Mouse (Mus musculus): ENCODE data around the gene Calr. TPM values are rescaled to one million over a fixed set of nuclear protein-coding genes. Genes with fewer than 3 reads are reported as not detected.

The Calr gene
- polyA plus RNA-seq, 1 experiment from 2014 or later = 318 TPM

- H3K27ac ChIP-seq (ENCODE audit: low read length) = no peak within 1 kb of the TSS
- no peak within 1 kb of the TSS; the same call in 1 of the 2 replicates for H3K9ac ChIP-seq (replicated peaks; ENCODE audit: low read depth)
- H3K9me3 ChIP-seq (ENCODE audit: low read length) = no peaks in the 10 kb centered on the region
- no peaks in the 10 kb centered on the region for H3K27me3 ChIP-seq (replicated peaks; ENCODE audit: insufficient read depth, low read length)
- peaks cover 7% of the 10 kb centered on the region; the same call in 1 of the 2 replicates for H3K4me1 ChIP-seq (ENCODE audit: insufficient read depth, low read depth, low read length)
- H3K4me2 ChIP-seq (replicated peaks; ENCODE audit: low read depth, low read length) = peak within 1 kb of the TSS; percentile 91
- DNase-seq (ENCODE audit: low spot score) = peak; percentile 80
- peak within 1 kb of the TSS; percentile 45 for H3K4me3 ChIP-seq (ENCODE audit: low read depth, low read length)
- TF ChIP-seq EP300 (IDR thresholded peaks at IDR 0.05) (no peak), CTCF (IDR thresholded peaks at IDR 0.05) (peak; percentile 56)
- H3K36me3 ChIP-seq (ENCODE audit: insufficient read depth, low read length) = peaks cover 8% of the 10 kb centered on the region; the same call in 1 of the 2 replicates
- ATAC-seq = peak; percentile 90
- 12% methylated on average over 40 of the region's 46 CpGs for whole genome bisulfite sequencing
Observed at GRCm38 (mm10) chr8:84871376-84872308, 24.9 kb upstream of the Calr start, which contains the start of gene Syce2. Syce2 (plus strand) TSS chr8:84872111.

GRCm38 (mm10) chr8:84856864-84857441 lies 10.2 kb upstream of the Calr start, which contains the start of gene Farsa:
Farsa (plus strand) TSS chr8:84856989.
- ATAC-seq = peak; percentile 99
- under 1% methylated on average over 39 of the region's 39 CpGs for WGBS
- TF ChIP-seq CTCF (IDR thresholded peaks at IDR 0.05) = 0 out of 2 replicates have a peak, but pooled peaks have one; percentile 0
- no peak for TF ChIP-seq EP300 (IDR thresholded peaks at IDR 0.05)

GRCm38 (mm10) chr8:84856434-84856833 lies 9.7 kb upstream of the Calr start:
- DNase-seq (ENCODE audit: low spot score) = no peak
- H3K27ac ChIP-seq (ENCODE audit: low read length) = no peak overlapping the region
- H3K36me3 ChIP-seq (ENCODE audit: insufficient read depth, low read length) = no peaks in the 10 kb centered on the region
- no peak for ATAC-seq
- 89% methylated on average over 3 of the region's 3 CpGs for WGBS
- H3K27me3 ChIP-seq (replicated peaks; ENCODE audit: insufficient read depth, low read length) = no peaks in the 10 kb centered on the region
- no peak overlapping the region for H3K4me2 ChIP-seq (replicated peaks; ENCODE audit: low read depth, low read length)
- H3K9ac ChIP-seq (replicated peaks; ENCODE audit: low read depth) = no peak overlapping the region
- no peaks in the 10 kb centered on the region for H3K9me3 ChIP-seq (ENCODE audit: low read length)
- TF ChIP-seq CTCF (IDR thresholded peaks at IDR 0.05) (no peak), EP300 (IDR thresholded peaks at IDR 0.05) (no peak)
- H3K4me3 ChIP-seq (ENCODE audit: low read depth, low read length) = no peak overlapping the region
- peaks cover 6% of the 10 kb centered on the region; the same call in 1 of the 2 replicates for H3K4me1 ChIP-seq (ENCODE audit: insufficient read depth, low read depth, low read length)

More at GRCm38 (mm10) chr8:84856864-84857441, 10.2 kb upstream of the Calr start, which contains the start of gene Farsa:
- Histone ChIP-seq H3K27me3 (replicated peaks; ENCODE audit: insufficient read depth, low read length) (no peaks in the 10 kb centered on the region), H3K27ac (ENCODE audit: low read length) (peak within 1 kb of the TSS; percentile 74), H3K4me3 (ENCODE audit: low read depth, low read length) (peak within 1 kb of the TSS; percentile 82), H3K4me1 (ENCODE audit: insufficient read depth, low read depth, low read length) (peaks cover 6% of the 10 kb centered on the region; the same call in 1 of the 2 replicates), H3K9ac (replicated peaks; ENCODE audit: low read depth) (peak within 1 kb of the TSS; percentile 69), H3K9me3 (ENCODE audit: low read length) (no peaks in the 10 kb centered on the region), H3K36me3 (ENCODE audit: insufficient read depth, low read length) (no peaks in the 10 kb centered on the region), H3K4me2 (replicated peaks; ENCODE audit: low read depth, low read length) (peak within 1 kb of the TSS; percentile 75)
- peak; percentile 95 for DNase-seq (ENCODE audit: low spot score)

- Histone ChIP-seq H3K27me3 (replicated peaks; ENCODE audit: insufficient read depth, low read length) (no peaks in the 10 kb centered on the region), H3K36me3 (ENCODE audit: insufficient read depth, low read length) (peaks cover 17% of the 10 kb centered on the region; the same call in 1 of the 2 replicates), H3K9ac (replicated peaks; ENCODE audit: low read depth) (0 out of 2 replicates have a peak overlapping the region, but pooled peaks have one; percentile 23), H3K9me3 (ENCODE audit: low read length) (no peaks in the 10 kb centered on the region), H3K27ac (ENCODE audit: low read length) (peak overlapping the region; percentile 58; the same call in 1 of the 2 replicates), H3K4me1 (ENCODE audit: insufficient read depth, low read depth, low read length) (peaks cover 7% of the 10 kb centered on the region; the same call in 1 of the 2 replicates), H3K4me3 (ENCODE audit: low read depth, low read length) (peak overlapping the region; percentile 48; the same call in 1 of the 2 replicates), H3K4me2 (replicated peaks; ENCODE audit: low read depth, low read length) (peak overlapping the region; percentile 67)
- TF ChIP-seq CTCF (IDR thresholded peaks at IDR 0.05) (no peak), EP300 (IDR thresholded peaks at IDR 0.05) (no peak)
- DNase-seq (ENCODE audit: low spot score) (no peak), ATAC-seq (no peak)
- WGBS = 40% methylated on average over 6 of the region's 6 CpGs
Observed at GRCm38 (mm10) chr8:84847684-84848435, 1.1 kb upstream of the Calr start.

- TF ChIP-seq EP300 (IDR thresholded peaks at IDR 0.05) (no peak), CTCF (IDR thresholded peaks at IDR 0.05) (no peak)
- H3K4me3 ChIP-seq (ENCODE audit: low read depth, low read length) = peak overlapping the region; percentile 85
- peaks cover 7% of the 10 kb centered on the region; the same call in 1 of the 2 replicates for H3K4me1 ChIP-seq (ENCODE audit: insufficient read depth, low read depth, low read length)
- peak overlapping the region; percentile 75 for H3K9ac ChIP-seq (replicated peaks; ENCODE audit: low read depth)
- ATAC-seq (peak; percentile 21), DNase-seq (ENCODE audit: low spot score) (no peak)
- no peaks in the 10 kb centered on the region for H3K9me3 ChIP-seq (ENCODE audit: low read length)
- peak overlapping the region; percentile 91 for H3K4me2 ChIP-seq (replicated peaks; ENCODE audit: low read depth, low read length)
- peak overlapping the region; percentile 81 for H3K27ac ChIP-seq (ENCODE audit: low read length)
- WGBS = 0% methylated on average over 30 of the region's 30 CpGs
- H3K36me3 ChIP-seq (ENCODE audit: insufficient read depth, low read length) = peaks cover 22% of the 10 kb centered on the region; the same call in 1 of the 2 replicates
- H3K27me3 ChIP-seq (replicated peaks; ENCODE audit: insufficient read depth, low read length) = no peaks in the 10 kb centered on the region
Observed at GRCm38 (mm10) chr8:84846094-84846721, 526 bp downstream of the Calr start.
